Mouse (Mus musculus) kidney, embryonic 16.5 days (tissue): ENCODE data around the gene Nacc2. TPM values are rescaled to one million over a fixed set of nuclear protein-coding genes. Genes with fewer than 3 reads are reported as not detected.
A peak's percentile ranks its signal among the peaks of the same experiment; 100 is the strongest.

ENCODE experiments used
- ATAC-seq: fragments of 200-750 bp; cut with Nextera tagmentation; 2 replicates; pipeline ENCODE4 v1.8.0; 2017; ENCODE audit warnings: moderate TSS enrichment; ENCODE audit not compliant: low FRiP score, low TSS enrichment
- H3K27ac ChIP-seq: fragments of 300-500 bp; sonication (generic); 2 replicates; pipeline ENCODE4 v1.5.1; 2014; ENCODE audit warnings: low read length
- H3K27me3 ChIP-seq: fragments of 300-500 bp; sonication (generic); 2 replicates; pipeline ENCODE4 v1.6.1; 2014; ENCODE audit warnings: low read length, control low read depth, mixed read lengths; ENCODE audit not compliant: insufficient read depth
- H3K36me3 ChIP-seq: fragments of 300-500 bp; sonication (generic); 2 replicates; pipeline ENCODE4 v1.6.1; 2014; ENCODE audit warnings: low read length, control low read depth, mixed read lengths; ENCODE audit not compliant: insufficient read depth
- H3K4me1 ChIP-seq: fragments of 300-500 bp; sonication (generic); 2 replicates; pipeline ENCODE4 v1.6.1; 2014; ENCODE audit warnings: low read length, control low read depth, mixed read lengths; ENCODE audit not compliant: insufficient read depth
- H3K4me2 ChIP-seq: fragments of 300-500 bp; sonication (generic); replicated peaks from 2 replicates; pipeline ENCODE4 v1.6.1; 2014; ENCODE audit warnings: low read depth, low read length
- H3K4me3 ChIP-seq: fragments of 300-500 bp; sonication (generic); 2 replicates; pipeline ENCODE4 v1.5.1; 2014; ENCODE audit warnings: mild to moderate bottlenecking, low read length
- H3K9ac ChIP-seq: fragments of 300-500 bp; sonication (generic); replicated peaks from 2 replicates; pipeline ENCODE4 v1.6.1; 2014; ENCODE audit warnings: low read length
- H3K9me3 ChIP-seq: fragments of 300-500 bp; sonication (generic); 2 replicates; pipeline ENCODE4 v1.6.1; 2016; ENCODE audit warnings: low read length, control low read depth
- WGBS: fragments of 180-500 bp; shearing (Covaris S2); extraction: QIAGEN DNeasy Blood & Tissue Kit; methylation state at CpG from one replicate; pipeline ENCODE4 v1.1.7; 2014; 5-methylcytosine and 5-hydroxymethylcytosine counted together
- polyA plus RNA-seq: library from polyadenylated mRNA; unstranded; fragments of >200 nt; fragmentation: Nextera tagmentation; extraction: Ambion mirVana; gene quantifications from 2 replicates; pipeline ENCODE4 v1.2.1, GENCODE M21; 2015

Gene Nacc2
- polyA plus RNA-seq, 1 experiment from 2014 or later = 13.3 TPM

- Histone ChIP-seq H3K4me2 (no peak overlapping the region), H3K9ac (no peak overlapping the region), H3K36me3 (no peaks in the 10 kb centered on the region), H3K4me1 (no peaks in the 10 kb centered on the region), H3K4me3 (no peak overlapping the region), H3K27me3 (no peaks in the 10 kb centered on the region), H3K9me3 (no peaks in the 10 kb centered on the region), H3K27ac (no peak overlapping the region)
- WGBS = 87% methylated on average over 8 of the region's 8 CpGs
- ATAC-seq = no peak
Observed at GRCm38 (mm10) chr2:26107011-26107410, 16.0 kb downstream of the Nacc2 start.

- H3K27me3 ChIP-seq = no peaks in the 10 kb centered on the region
- H3K4me1 ChIP-seq = no peaks in the 10 kb centered on the region
- H3K4me2 ChIP-seq = no peak overlapping the region
- H3K27ac ChIP-seq = no peak overlapping the region
- H3K36me3 ChIP-seq = no peaks in the 10 kb centered on the region
- H3K4me3 ChIP-seq = no peak overlapping the region
- no peak for ATAC-seq
- 57% methylated on average over 2 of the region's 2 CpGs for WGBS
- no peaks in the 10 kb centered on the region for H3K9me3 ChIP-seq
- no peak overlapping the region for H3K9ac ChIP-seq
Observed at GRCm38 (mm10) chr2:26106233-26106632, 16.8 kb downstream of the Nacc2 start.

- Histone ChIP-seq H3K4me1 (0 out of 2 replicates have a peak, but pooled peaks cover 3% of the 10 kb centered on the region), H3K36me3 (no peaks in the 10 kb centered on the region), H3K4me3 (no peak overlapping the region), H3K9ac (no peak overlapping the region), H3K4me2 (no peak overlapping the region), H3K27ac (no peak overlapping the region), H3K9me3 (no peaks in the 10 kb centered on the region), H3K27me3 (no peaks in the 10 kb centered on the region)
- 70% methylated on average over 4 of the region's 4 CpGs for WGBS
- ATAC-seq = no peak
Observed at GRCm38 (mm10) chr2:26100296-26100695, 22.7 kb downstream of the Nacc2 start.

GRCm38 (mm10) chr2:26099851-26100250 lies 23.2 kb downstream of the Nacc2 start:
- no peak for ATAC-seq
- Histone ChIP-seq H3K9me3 (no peaks in the 10 kb centered on the region), H3K4me2 (no peak overlapping the region), H3K27me3 (no peaks in the 10 kb centered on the region), H3K4me1 (0 out of 2 replicates have a peak, but pooled peaks cover 3% of the 10 kb centered on the region), H3K9ac (no peak overlapping the region), H3K27ac (no peak overlapping the region), H3K4me3 (no peak overlapping the region), H3K36me3 (no peaks in the 10 kb centered on the region)
- 82% methylated on average over 1 of the region's 1 CpGs for WGBS

GRCm38 (mm10) chr2:26099260-26099659 lies 23.8 kb downstream of the Nacc2 start:
- Histone ChIP-seq H3K27me3 (no peaks in the 10 kb centered on the region), H3K36me3 (no peaks in the 10 kb centered on the region), H3K4me3 (no peak overlapping the region), H3K4me1 (0 out of 2 replicates have a peak, but pooled peaks cover 3% of the 10 kb centered on the region), H3K4me2 (no peak overlapping the region), H3K9me3 (no peaks in the 10 kb centered on the region), H3K27ac (no peak overlapping the region), H3K9ac (no peak overlapping the region)
- WGBS = 89% methylated on average over 5 of the region's 5 CpGs
- no peak for ATAC-seq

GRCm38 (mm10) chr2:26093897-26094296 lies 29.1 kb downstream of the Nacc2 start:
- H3K27me3 ChIP-seq = no peaks in the 10 kb centered on the region
- 0 out of 2 replicates have a peak, but pooled peaks cover 4% of the 10 kb centered on the region for H3K36me3 ChIP-seq
- H3K4me3 ChIP-seq = no peak overlapping the region
- WGBS = 71% methylated on average over 7 of the region's 7 CpGs
- no peak for ATAC-seq
- H3K9me3 ChIP-seq = no peaks in the 10 kb centered on the region
- H3K9ac ChIP-seq = no peak overlapping the region
- H3K27ac ChIP-seq = peak overlapping the region; percentile 47
- H3K4me2 ChIP-seq = no peak overlapping the region
- H3K4me1 ChIP-seq = peaks cover 20% of the 10 kb centered on the region

GRCm38 (mm10) chr2:26091771-26092393 lies 31.1 kb downstream of the Nacc2 start:
- WGBS = under 1% methylated on average over 23 of the region's 24 CpGs
- H3K27me3 ChIP-seq = no peaks in the 10 kb centered on the region
- H3K9me3 ChIP-seq = no peaks in the 10 kb centered on the region
- peak overlapping the region; percentile 65 for H3K4me3 ChIP-seq
- 0 out of 2 replicates have a peak, but pooled peaks cover 4% of the 10 kb centered on the region for H3K36me3 ChIP-seq
- ATAC-seq = peak; percentile 26
- peaks cover 22% of the 10 kb centered on the region for H3K4me1 ChIP-seq
- peak overlapping the region; percentile 94 for H3K4me2 ChIP-seq
- peak overlapping the region; percentile 80 for H3K27ac ChIP-seq
- peak overlapping the region; percentile 80 for H3K9ac ChIP-seq

GRCm38 (mm10) chr2:26090876-26091770 lies 31.9 kb downstream of the Nacc2 start:
- ATAC-seq = peak; percentile 71
- Histone ChIP-seq H3K27ac (peak overlapping the region; percentile 80), H3K4me3 (peak overlapping the region; percentile 65), H3K9ac (peak overlapping the region; percentile 80), H3K9me3 (no peaks in the 10 kb centered on the region), H3K36me3 (0 out of 2 replicates have a peak, but pooled peaks cover 4% of the 10 kb centered on the region), H3K4me1 (peaks cover 22% of the 10 kb centered on the region), H3K27me3 (no peaks in the 10 kb centered on the region), H3K4me2 (peak overlapping the region; percentile 94)
- WGBS = 3% methylated on average over 38 of the region's 39 CpGs

- no peak overlapping the region for H3K9ac ChIP-seq
- H3K4me2 ChIP-seq = no peak overlapping the region
- ATAC-seq = no peak
- H3K4me3 ChIP-seq = no peak overlapping the region
- H3K27me3 ChIP-seq = no peaks in the 10 kb centered on the region
- H3K27ac ChIP-seq = no peak overlapping the region
- no peaks in the 10 kb centered on the region for H3K9me3 ChIP-seq
- H3K4me1 ChIP-seq = peaks cover 22% of the 10 kb centered on the region
- 73% methylated on average over 2 of the region's 2 CpGs for WGBS
- 0 out of 2 replicates have a peak, but pooled peaks cover 4% of the 10 kb centered on the region for H3K36me3 ChIP-seq
Observed at GRCm38 (mm10) chr2:26089005-26089404, 34.0 kb downstream of the Nacc2 start.
